Mouse (Mus musculus): ENCODE results near the gene Spdya.

DNA sequence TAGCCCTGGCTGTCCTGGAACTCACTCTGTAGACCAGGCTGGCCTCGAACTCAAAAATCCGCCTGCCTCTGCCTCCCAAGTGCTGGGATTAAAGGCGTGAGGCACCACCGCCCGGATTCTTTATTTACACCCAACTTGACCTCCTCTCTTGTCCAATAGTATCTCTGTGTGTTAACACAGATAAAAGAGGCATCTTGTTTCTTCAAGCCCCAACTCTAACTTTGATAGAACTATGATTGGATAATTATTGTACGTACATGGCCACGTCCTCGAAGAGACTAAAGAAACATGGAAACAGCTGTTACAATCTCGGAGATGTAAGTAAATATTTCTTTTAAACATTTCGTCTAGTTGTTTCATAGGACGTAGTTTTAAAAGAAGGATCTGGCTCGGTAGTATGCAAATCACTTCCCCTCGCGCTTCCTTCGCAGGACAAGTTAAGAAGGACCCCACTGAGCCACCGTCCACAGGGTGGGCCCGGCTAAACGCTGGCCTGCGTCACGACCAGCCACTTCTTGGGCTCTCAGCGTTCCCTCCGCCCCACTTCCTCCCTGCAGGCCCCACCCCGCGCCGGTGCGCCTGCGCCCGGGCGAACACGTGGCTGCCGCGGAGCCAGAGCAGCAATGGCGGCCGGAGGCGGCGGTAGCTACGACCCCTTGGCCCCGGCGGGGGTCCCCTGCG is 63.9 kb downstream of the Spdya start, which contains the start of gene Wdr43:
- TF ChIP-seq CHD2 (IDR thresholded peaks at IDR 0.05; ENCODE audit: low read length) (no peak), CTCF (IDR thresholded peaks at IDR 0.05 in 2 of 3, conservative IDR thresholded peaks at IDR 0.05 in 1 of 3; ENCODE audit: control insufficient read depth in 1 of 3, insufficient read depth in 1 of 3, low read depth in 2 of 3, low read length in 3 of 3, poor library complexity in 1 of 3, severe bottlenecking in 1 of 3) (no peak)
